Mouse (Mus musculus): ENCODE results near the gene Otud4.

- TF ChIP-seq ZC3H11A (IDR thresholded peaks at IDR 0.05; ENCODE audit: low read depth, low read length) (no peak), EP300 (IDR thresholded peaks at IDR 0.05; ENCODE audit: low read depth in 1 of 2, low read length in 2 of 2) (no peak), CTCF (IDR thresholded peaks at IDR 0.05 in 2 of 3, conservative IDR thresholded peaks at IDR 0.05 in 1 of 3; ENCODE audit: control insufficient read depth in 1 of 3, insufficient read depth in 1 of 3, low read depth in 2 of 3, low read length in 3 of 3, poor library complexity in 1 of 3, severe bottlenecking in 1 of 3) (peak in 1 of 3 experiments; percentile 0; a peak in 1 of 6 replicates), GABPA (IDR thresholded peaks at IDR 0.05; ENCODE audit: low read depth, low read length) (no peak), POLR2A (IDR thresholded peaks at IDR 0.05; ENCODE audit: control insufficient read depth in 1 of 2, insufficient read depth in 1 of 2, low read depth in 1 of 2, low read length in 2 of 2, poor library complexity in 1 of 2) (no peak), POLR2AphosphoS2 (IDR thresholded peaks at IDR 0.05; ENCODE audit: low read length) (no peak), UBTF (IDR thresholded peaks at IDR 0.05; ENCODE audit: borderline replicate concordance, insufficient read depth, low read depth, low read length) (no peak), HCFC1 (IDR thresholded peaks at IDR 0.05; ENCODE audit: low read depth, low read length) (no peak)
Observed at GRCm38 (mm10) chr8:79612965-79613364, 26.5 kb upstream of the Otud4 start.

All from MEL (cell line).